Mouse (Mus musculus) lung, postnatal 10 days (tissue): Measurements from ENCODE around the gene Vrk1.

ENCODE experiments used
- DNase-seq: peaks from one replicate; pipeline ENCODE4 v3.0.0; 2021

The Vrk1 gene

GRCm38 (mm10) chr12:106004719-106005118 lies 5.3 kb upstream of the Vrk1 start:
- no peak for DNase-seq

GRCm38 (mm10) chr12:106006218-106006617 lies 3.8 kb upstream of the Vrk1 start:
- no peak for DNase-seq

- no peak for DNase-seq
Observed at GRCm38 (mm10) chr12:106008348-106009050, 1.5 kb upstream of the Vrk1 start.

- DNase-seq = no peak
Observed at GRCm38 (mm10) chr12:106009122-106009870, 732 bp upstream of the Vrk1 start.

- no peak for DNase-seq
Observed at GRCm38 (mm10) chr12:106012161-106012560, 2.1 kb downstream of the Vrk1 start.

GRCm38 (mm10) chr12:106016265-106017012 lies 6.4 kb downstream of the Vrk1 start:
- no peak for DNase-seq

GRCm38 (mm10) chr12:106020063-106020462 lies 10.0 kb downstream of the Vrk1 start:
- no peak for DNase-seq

- DNase-seq = no peak
Observed at GRCm38 (mm10) chr12:106023652-106024051, 13.6 kb downstream of the Vrk1 start.

- no peak for DNase-seq
Observed at GRCm38 (mm10) chr12:106025416-106025815, 15.4 kb downstream of the Vrk1 start.

- DNase-seq = no peak
Observed at GRCm38 (mm10) chr12:106026385-106027134, 16.5 kb downstream of the Vrk1 start.

GRCm38 (mm10) chr12:106027372-106027771 lies 17.3 kb downstream of the Vrk1 start:
- no peak for DNase-seq

GRCm38 (mm10) chr12:106029582-106029981 lies 19.6 kb downstream of the Vrk1 start:
- no peak for DNase-seq

- DNase-seq = peak; percentile 13
Observed at GRCm38 (mm10) chr12:106030146-106030745, 20.2 kb downstream of the Vrk1 start.

- no peak for DNase-seq
Observed at GRCm38 (mm10) chr12:106030796-106031195, 20.8 kb downstream of the Vrk1 start.

GRCm38 (mm10) chr12:106031916-106032315 lies 21.9 kb downstream of the Vrk1 start:
- no peak for DNase-seq

- DNase-seq = no peak
Observed at GRCm38 (mm10) chr12:106032361-106032760, 22.3 kb downstream of the Vrk1 start.

- no peak for DNase-seq
Observed at GRCm38 (mm10) chr12:106034267-106034666, 24.2 kb downstream of the Vrk1 start.

GRCm38 (mm10) chr12:106034761-106035160 lies 24.7 kb downstream of the Vrk1 start:
- DNase-seq = no peak

- no peak for DNase-seq
Observed at GRCm38 (mm10) chr12:106040259-106040658, 30.2 kb downstream of the Vrk1 start.

- DNase-seq = no peak
Observed at GRCm38 (mm10) chr12:106046143-106046795, 36.2 kb downstream of the Vrk1 start.

GRCm38 (mm10) chr12:106052271-106052670 lies 42.2 kb downstream of the Vrk1 start:
- DNase-seq = no peak

GRCm38 (mm10) chr12:106055799-106056198 lies 45.8 kb downstream of the Vrk1 start:
- peak; percentile 87 for DNase-seq
